ENCODE assay signal across 11 mouse cellular contexts in genomic region chr3:127893902-127894301, GRCm38 (mm10). TPM values are rescaled to one million over a fixed set of nuclear protein-coding genes. Genes with fewer than 3 reads are reported as not detected.
DNase-seq lines count a peak whose midpoint lies in the region; ATAC-seq and TF ChIP-seq lines count a peak whose summit lies in the region.
"Had no signal": no experiment of that assay in that cellular context is flagged by ENCODE, and none has a peak within 500 bp of the region (broad histone marks: within the 10 kb centered on the region; RNA-seq: fewer than 3 reads in every experiment).

No protein-coding gene starts in this region.

- DNase-seq in heart, adult 18-20 months: peak; percentile 22 to 29
- no peak for DNase-seq in heart, postnatal 14 days
- peak; percentile 78 for DNase-seq in 416B (ENCODE audit: low read depth)
- DNase-seq in left cerebral cortex, adult 2 months (ENCODE audit: extremely low spot score in 1 of 2, low spot score in 2 of 2): no peak
- DNase-seq: embryo, embryonic 11 days; kidney, adult 9 months had no signal

- TF ChIP-seq CTCF in left cerebral cortex, adult 2 months (IDR thresholded peaks at IDR 0.05): no peak

- no peak overlapping the region for H3K4me2 ChIP-seq in hindbrain, embryonic 13.5 days
- H3K4me2 ChIP-seq: neural tube, embryonic 15.5 days had no signal

- H3K27ac ChIP-seq in left cerebral cortex, adult 2 months: no peak overlapping the region
- H3K27ac ChIP-seq in hindbrain, embryonic 13.5 days: no peak overlapping the region
- H3K27ac ChIP-seq: neural tube, embryonic 15.5 days had no signal

- H3K4me1 ChIP-seq in hindbrain, embryonic 13.5 days (replicated peaks): 0 out of 2 replicates have a peak, but pooled peaks cover 10% of the 10 kb centered on the region
- H3K4me1 ChIP-seq: neural tube, embryonic 15.5 days had no signal

- intact Hi-C loops in heart, postnatal 14 days (cut with DNase I): no loop called here
- intact Hi-C loops in left cerebral cortex, adult 2 months (cut with DNase I): no loop called here

- H3K36me3 ChIP-seq in hindbrain, embryonic 13.5 days: no peaks in the 10 kb centered on the region
- H3K36me3 ChIP-seq: neural tube, embryonic 15.5 days had no signal

- peaks cover 6% of the 10 kb centered on the region; the same call in 1 of the 2 replicates for H3K27me3 ChIP-seq in hindbrain, embryonic 13.5 days
- H3K27me3 ChIP-seq: neural tube, embryonic 15.5 days had no signal

- no peaks in the 10 kb centered on the region for H3K9me3 ChIP-seq in hindbrain, embryonic 13.5 days
- H3K9me3 ChIP-seq: neural tube, embryonic 15.5 days had no signal

- H3K4me3 ChIP-seq in left cerebral cortex, adult 2 months: no peak overlapping the region
- H3K4me3 ChIP-seq in hindbrain, embryonic 13.5 days: no peak overlapping the region
- H3K4me3 ChIP-seq: neural tube, embryonic 15.5 days had no signal

- 82% methylated on average over 7 of the region's 7 CpGs for WGBS in hindbrain, embryonic 13.5 days

- H3K9ac ChIP-seq in hindbrain, embryonic 13.5 days: no peak overlapping the region
- H3K9ac ChIP-seq: neural tube, embryonic 15.5 days had no signal

- peak; percentile 54 for ATAC-seq in erythroid progenitor cell, adult 5-6 weeks (replicated peaks; ENCODE audit: low FRiP score, poor library complexity, severe bottlenecking)
- peak; percentile 50 for ATAC-seq in megakaryocyte, adult 5-6 weeks (ENCODE audit: poor library complexity, severe bottlenecking)
- no peak for ATAC-seq in frontal cortex, adult (ENCODE audit: low TSS enrichment)
- ATAC-seq in hindbrain, embryonic 13.5 days (ENCODE audit: low FRiP score): no peak

RNA-seq across cellular contexts. Expression of gene Fam241a, which starts 2.2 kb away (rescaled TPM):
- total RNA-seq in heart, adult 18-20 months (2021): 1 to 10 TPM; 4.0 to 5.1 TPM
- 1 to 10 TPM; 5.3 to 6.2 TPM for total RNA-seq in heart, postnatal 14 days (2021)
- 146 and 187 TPM in 2 replicates for total RNA-seq in erythroid progenitor cell, adult 5-6 weeks (2015; ENCODE audit: low replicate concordance)
- total RNA-seq in erythroid progenitor cell, adult 5-6 weeks (2017; ENCODE audit: low replicate concordance): 81.7 and 106 TPM in 2 replicates
- 53.1 and 59.7 TPM in 2 replicates for total RNA-seq in megakaryocyte, adult 5-6 weeks (2015)
- 31.8 and 35.9 TPM in 2 replicates for total RNA-seq in megakaryocyte, adult 5-6 weeks (2017)
- 1 to 10 TPM; 3.2 to 3.8 TPM for total RNA-seq in left cerebral cortex, adult 2 months (2021)
- 10.1 and 11.1 TPM in 2 replicates for polyA plus RNA-seq in hindbrain, embryonic 13.5 days (2015; fragmentation: Nextera tagmentation; extraction: Ambion mirVana)

RNA-seq across cellular contexts. Expression of gene Ap1ar, which starts 56.6 kb away (rescaled TPM):
- 10 to 100 TPM; 18.3 to 18.9 TPM for total RNA-seq in heart, adult 18-20 months (2021)
- total RNA-seq in heart, postnatal 14 days (2021): 10 to 100 TPM; 16.0 to 16.7 TPM
- total RNA-seq in erythroid progenitor cell, adult 5-6 weeks (2015; ENCODE audit: low replicate concordance): 48.6 and 63.1 TPM in 2 replicates
- 33.2 and 45.6 TPM in 2 replicates for total RNA-seq in erythroid progenitor cell, adult 5-6 weeks (2017; ENCODE audit: low replicate concordance)
- total RNA-seq in megakaryocyte, adult 5-6 weeks (2015): 36.1 and 50.7 TPM in 2 replicates
- 41.5 and 43.3 TPM in 2 replicates for total RNA-seq in megakaryocyte, adult 5-6 weeks (2017)
- 10 to 100 TPM; 81.7 to 89.0 TPM for total RNA-seq in left cerebral cortex, adult 2 months (2021)
- polyA plus RNA-seq in hindbrain, embryonic 13.5 days (2015; fragmentation: Nextera tagmentation; extraction: Ambion mirVana): 83.0 and 85.1 TPM in 2 replicates

Comparison
In these comparisons a context has a peak if more than half of its experiments do, and no peak if none do; other contexts are left out.
1. DNase-seq: peak in heart, adult 18-20 months (2 of 2) and 416B (single experiment); none in heart, postnatal 14 days (0 of 2) and left cerebral cortex, adult 2 months (0 of 2).
2. ATAC-seq: peak in erythroid progenitor cell, adult 5-6 weeks (single experiment) and megakaryocyte, adult 5-6 weeks (single experiment); none in frontal cortex, adult (single experiment) and hindbrain, embryonic 13.5 days (single experiment).
3. RNA of gene Fam241a, which starts 2.2 kb away (total RNA-seq): 81.7 to 187 TPM in erythroid progenitor cell, adult 5-6 weeks and 31.8 to 59.7 TPM in megakaryocyte, adult 5-6 weeks; 5.3 to 6.2 TPM in heart, postnatal 14 days, 4.0 to 5.1 TPM in heart, adult 18-20 months and 3.2 to 3.8 TPM in left cerebral cortex, adult 2 months; every median in the first group is over 4 times any median in the second.